Mouse (Mus musculus) adipocyte (in vitro differentiated cells): ENCODE measurements around the gene Rpl35.
"Not testable (repeated sequence)": the region's sequence is repeated elsewhere in the genome, so short reads cannot be mapped to it uniquely, and the experiment has no call there.

Source experiments
- DNase-seq: peaks from one replicate; pipeline ENCODE4 v3.0.0-alpha.2; 2016; ENCODE audit warnings: low spot score

The Rpl35 gene

DNA sequence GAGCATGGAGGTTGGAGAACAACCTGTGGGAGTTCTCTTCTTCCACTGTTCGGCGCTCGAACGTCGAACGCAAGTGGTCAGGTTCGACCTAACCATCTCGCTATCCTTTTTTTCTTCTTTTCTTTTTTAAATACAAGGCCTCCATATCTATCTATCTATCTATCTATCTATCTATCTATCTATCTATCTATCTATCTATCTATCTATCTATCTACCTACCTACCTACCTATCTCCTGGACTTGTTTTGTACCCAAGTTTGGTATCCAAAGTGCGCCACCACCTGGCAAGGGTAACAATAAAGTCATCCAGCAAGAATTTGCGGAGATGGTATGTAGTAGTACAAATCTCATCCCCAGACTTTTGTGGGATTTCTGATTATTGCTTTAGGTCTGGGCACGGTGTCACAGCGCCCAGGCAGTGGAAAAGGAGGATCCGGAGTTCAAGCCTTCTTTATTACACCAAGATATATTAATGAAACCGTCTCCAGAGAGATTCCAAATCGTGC, at the start of gene Rpl35:
TSS of gene Rpl35 (minus strand) at position 51 of the 506 bp plus-strand sequence.
- peak; percentile 81 for DNase-seq

DNA sequence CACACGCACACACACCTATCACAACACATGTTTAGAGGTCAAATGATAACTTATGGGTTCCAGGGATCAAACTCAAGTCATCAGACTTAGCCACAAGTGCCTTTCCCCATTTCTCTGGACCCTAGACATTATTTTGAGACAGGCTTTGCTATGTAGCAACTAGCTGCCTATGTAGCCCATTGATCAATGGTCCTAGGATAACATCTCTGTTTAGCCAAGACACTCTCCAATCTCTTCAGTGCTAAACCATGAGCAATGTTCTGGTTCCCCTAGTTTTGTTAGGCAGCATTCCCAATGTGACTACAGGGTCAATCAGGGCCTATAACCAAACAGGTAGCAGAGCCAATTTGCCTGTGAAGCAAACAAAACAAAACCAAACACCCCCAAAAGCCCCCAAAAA, 43.1 kb upstream of the Rpl35 start:
- no peak for DNase-seq

- no peak for DNase-seq
Measured at GRCm38 (mm10) chr2:39040215-39040614, 34.8 kb upstream of the Rpl35 start.

- no peak for DNase-seq
Measured at GRCm38 (mm10) chr2:39031611-39032010, 26.2 kb upstream of the Rpl35 start.

DNA sequence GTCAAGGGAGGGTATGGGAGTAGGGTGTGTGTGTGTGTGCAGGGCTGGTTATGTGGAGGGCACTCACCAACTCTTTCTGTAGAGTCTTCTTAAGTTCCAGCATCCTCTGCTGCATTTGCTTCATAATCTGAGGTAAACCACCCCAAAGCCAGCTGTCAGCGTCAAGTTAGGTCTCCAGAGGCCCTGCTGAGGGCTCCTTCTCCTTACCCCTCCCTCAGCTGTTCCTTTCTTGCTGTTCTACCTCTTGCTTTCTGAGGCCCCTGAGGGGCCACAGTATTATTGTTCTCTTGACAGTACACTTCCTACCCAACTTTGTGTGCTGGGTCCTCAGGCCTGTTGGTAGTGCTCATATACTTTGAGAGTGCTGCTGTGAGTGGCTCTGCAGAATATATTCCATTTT, 14.6 kb upstream of the Rpl35 start:
- no peak for DNase-seq

- DNase-seq, result no peak
Measured at GRCm38 (mm10) chr2:39016581-39016980, 11.2 kb upstream of the Rpl35 start.

DNA sequence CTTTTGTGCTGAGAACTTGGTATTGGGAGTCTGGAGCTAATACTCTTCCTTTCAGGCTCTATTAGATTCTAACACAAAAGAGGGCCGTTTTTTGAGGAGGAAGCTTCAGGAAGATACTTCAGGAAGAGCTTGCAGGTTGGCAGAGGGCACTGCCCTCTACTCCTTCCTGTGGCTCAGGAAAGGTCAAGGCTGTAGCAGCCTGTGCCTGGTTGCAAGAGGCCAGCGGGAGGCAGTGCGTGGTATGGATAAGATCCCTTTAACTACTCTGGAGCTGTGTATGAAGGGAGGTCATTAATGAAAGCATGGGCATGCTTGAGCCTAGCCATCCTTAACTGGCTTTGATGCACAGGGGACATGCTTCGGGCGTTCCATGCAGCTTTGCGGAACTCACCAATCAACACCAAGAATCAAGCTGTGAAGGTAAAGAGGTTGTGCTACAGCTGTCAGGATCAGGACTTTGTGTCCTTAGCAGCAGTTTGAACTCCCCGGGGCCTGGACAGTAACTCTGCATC, 7.4 kb upstream of the Rpl35 start:
- DNase-seq, result no peak

DNA sequence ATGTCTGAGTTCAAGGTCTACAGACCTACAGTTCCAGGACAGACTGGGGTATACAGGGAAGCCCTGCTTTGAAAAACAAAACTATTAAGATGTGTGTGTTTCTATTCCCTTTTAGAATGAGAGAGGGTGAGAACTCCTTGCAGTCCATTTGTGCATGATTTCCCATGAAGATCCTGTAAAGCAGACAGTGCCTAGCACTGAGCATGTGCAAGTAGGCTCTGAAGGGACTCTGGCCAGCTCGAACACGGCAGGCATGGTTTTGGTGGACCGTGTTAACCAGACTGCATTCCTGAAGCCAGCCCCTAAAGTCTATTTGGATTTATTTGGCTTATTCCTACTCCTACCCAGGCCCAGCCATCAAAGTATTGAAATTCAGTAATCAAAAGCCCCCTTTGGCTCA, 6.5 kb upstream of the Rpl35 start:
- no peak for DNase-seq

GRCm38 (mm10) chr2:39011264-39011663, 5.8 kb upstream of the Rpl35 start:
- peak; percentile 47 for DNase-seq

DNA sequence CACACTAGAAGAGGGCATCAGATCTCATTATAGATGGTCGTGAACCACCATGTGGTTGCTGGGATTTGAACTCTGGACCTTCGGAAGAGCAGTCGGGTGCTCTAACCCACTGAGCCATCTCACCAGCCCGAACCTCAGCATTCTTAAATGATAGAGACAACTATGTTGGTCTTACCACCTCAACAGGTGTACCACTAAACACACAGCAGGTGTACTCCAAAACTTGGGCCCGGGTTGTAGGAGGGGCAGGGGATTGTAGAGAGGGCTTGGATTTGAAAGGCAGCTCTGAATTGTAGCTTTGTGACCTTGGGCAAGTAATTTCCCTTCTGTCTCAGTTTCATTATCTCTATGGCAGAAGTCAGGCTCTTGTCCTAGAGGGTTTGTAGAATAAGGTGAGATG, 4.7 kb upstream of the Rpl35 start:
- DNase-seq, result not testable (repeated sequence)

- no peak for DNase-seq
Measured at GRCm38 (mm10) chr2:39008954-39009365, 3.5 kb upstream of the Rpl35 start.

DNA sequence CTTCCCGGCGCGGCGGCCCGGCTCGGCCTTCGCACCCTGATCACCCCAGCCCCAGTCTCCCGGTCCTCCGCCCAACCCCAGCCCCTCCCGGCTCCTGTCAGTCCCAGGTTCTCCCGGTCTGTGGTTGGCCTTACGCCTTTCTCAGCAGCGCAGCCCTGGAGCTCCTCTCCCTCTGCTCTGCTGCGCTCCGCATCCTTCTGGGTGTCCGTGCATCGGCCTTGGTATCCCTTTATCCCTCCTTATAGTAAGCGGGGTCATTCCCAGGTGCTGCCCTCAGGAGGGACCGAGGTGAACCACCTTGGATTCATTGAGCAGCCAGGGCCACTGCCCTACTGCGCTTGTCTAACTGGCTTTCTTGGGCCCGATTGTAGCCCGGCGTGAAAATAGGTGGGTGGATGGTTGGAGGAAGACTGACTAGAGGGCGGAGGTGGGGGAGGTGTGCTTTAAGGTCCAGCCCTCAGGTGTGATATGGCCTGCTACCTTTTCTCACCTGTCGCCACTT, 3.0 kb upstream of the Rpl35 start:
- DNase-seq, result no peak

- peak; percentile 94 for DNase-seq
Measured at GRCm38 (mm10) chr2:39007865-39008264, 2.4 kb upstream of the Rpl35 start.

- DNase-seq, result no peak
Measured at GRCm38 (mm10) chr2:39006149-39006730, 816 bp upstream of the Rpl35 start.

- peak; percentile 94 for DNase-seq
Measured at GRCm38 (mm10) chr2:39004880-39005435, 466 bp downstream of the Rpl35 start, which contains the start of gene Arpc5l. Gene Arpc5l (plus strand): TSS chr2:39005348.

DNA sequence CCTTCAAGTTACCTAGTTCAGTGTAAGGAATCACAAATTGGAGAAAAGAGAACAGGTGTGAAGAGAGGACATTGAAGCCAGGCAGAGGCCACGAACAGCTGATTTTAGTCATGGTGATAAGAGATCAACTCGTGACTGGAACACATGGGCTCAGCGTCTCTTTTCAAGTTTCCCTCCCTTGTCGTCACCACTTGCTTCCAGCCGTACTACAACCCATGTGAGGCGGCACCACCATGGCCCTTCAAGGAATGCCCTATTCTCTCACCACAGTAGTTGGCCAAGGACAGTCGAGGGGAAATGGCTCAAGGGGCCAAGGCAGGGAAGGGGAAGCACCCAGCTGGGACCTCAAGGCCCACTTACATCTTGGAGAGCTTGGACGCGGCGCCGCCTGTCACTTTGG, 1.1 kb downstream of the Rpl35 start:
- DNase-seq, result peak; percentile 58

DNA sequence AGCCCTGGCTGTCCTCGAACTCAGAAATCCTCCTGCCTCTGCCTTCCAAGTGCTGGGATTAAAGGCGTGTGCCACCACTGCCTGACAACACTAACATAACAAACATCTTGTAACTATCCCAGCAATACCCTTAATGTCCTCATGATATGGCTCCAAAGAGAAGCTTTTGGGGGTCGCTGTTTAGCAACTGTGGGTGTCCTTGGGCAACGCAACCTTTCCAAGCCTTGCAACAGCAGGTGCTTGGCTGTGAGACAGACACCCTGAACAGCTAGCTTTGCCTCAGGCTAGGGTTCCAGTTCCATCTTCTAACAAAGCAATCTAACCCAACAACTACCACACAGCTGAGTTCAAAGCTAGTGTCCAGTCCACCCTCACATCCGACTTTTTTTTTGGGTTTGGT, 1.9 kb downstream of the Rpl35 start:
- no peak for DNase-seq

GRCm38 (mm10) chr2:39003106-39003505, 2.3 kb downstream of the Rpl35 start:
- no peak for DNase-seq

GRCm38 (mm10) chr2:39001866-39002265, 3.6 kb downstream of the Rpl35 start:
- DNase-seq, result no peak

GRCm38 (mm10) chr2:39000587-39000919, 4.9 kb downstream of the Rpl35 start:
- DNase-seq, result no peak

- no peak for DNase-seq
Measured at GRCm38 (mm10) chr2:38999910-39000586, 5.4 kb downstream of the Rpl35 start.

GRCm38 (mm10) chr2:38999381-38999780, 6.0 kb downstream of the Rpl35 start:
- DNase-seq, result no peak
